Mouse (Mus musculus) c-Kit-negative CD71-positive TER-119-positive erythroid progenitor cells, embryonic 14.5 days (primary cell): ENCODE measurements around the gene B230118H07Rik.

ENCODE experiments used
- DNase-seq: peaks from one replicate; pipeline ENCODE4 v3.0.0-alpha.2; 2013; ENCODE audit warnings: low read depth, low spot score

B230118H07Rik gene

GRCm38 (mm10) chr2:101525503-101526381, 123.6 kb downstream of the B230118H07Rik start:
- no peak for DNase-seq

- DNase-seq: no peak
Observed at GRCm38 (mm10) chr2:101525091-101525490, 124.2 kb downstream of the B230118H07Rik start.

- DNase-seq: no peak
Observed at GRCm38 (mm10) chr2:101520503-101520902, 128.8 kb downstream of the B230118H07Rik start.

GRCm38 (mm10) chr2:101519928-101520327, 129.4 kb downstream of the B230118H07Rik start:
- DNase-seq: no peak
